Mouse (Mus musculus) CH12.LX (cell line): ENCODE results near the gene Uchl3. TPM values are rescaled to one million over a fixed set of nuclear protein-coding genes. Genes with fewer than 3 reads are reported as not detected.

ENCODE experiments used
- DNase-seq: peaks from one replicate; pipeline ENCODE4 v3.0.0-alpha.2; 2013; ENCODE audit errors: extremely low read depth
- H3K27ac ChIP-seq: 2 replicates; pipeline ENCODE4 v1.5.1; 2012; ENCODE audit warnings: low read depth, mild to moderate bottlenecking, control low read depth, moderate library complexity; ENCODE audit not compliant: insufficient read depth
- H3K27me3 ChIP-seq: replicated peaks from 2 replicates; pipeline ENCODE3; 2012; ENCODE audit warnings: inconsistent platforms
- H3K36me3 ChIP-seq, 2 experiments: replicated peaks in 1 of 2; 2 replicates each; pipeline versions ENCODE3 to v1.6.1; 2012; ENCODE audit warnings: inconsistent platforms in 1 of 2, low read length in 1 of 2, mild to moderate bottlenecking in 1 of 2, mixed read lengths in 1 of 2, moderate library complexity in 1 of 2; ENCODE audit not compliant: control insufficient read depth in 1 of 2, insufficient read depth in 1 of 2
- H3K4me1 ChIP-seq, 2 experiments: 2 replicates each; pipeline ENCODE4 v1.6.1; 2012; ENCODE audit warnings: inconsistent platforms in 1 of 2, moderate library complexity in 1 of 2; ENCODE audit not compliant: insufficient read depth in 2 of 2, control insufficient read depth in 1 of 2
- H3K4me2 ChIP-seq: 2 replicates; pipeline ENCODE4 v1.6.1; 2012; ENCODE audit warnings: low read depth, mild to moderate bottlenecking, control low read depth; ENCODE audit not compliant: poor library complexity, insufficient read depth, severe bottlenecking
- H3K4me3 ChIP-seq, 3 experiments: fragments of 150-350 bp in 1 of 3; sonication (generic) in 1 of 3; replicated peaks in 1 of 3; 2 replicates each; pipeline versions ENCODE3 to v1.5.1; 2011 to 2012; ENCODE audit warnings: low read depth in 2 of 3, low read length in 2 of 3, mild to moderate bottlenecking in 2 of 3, moderate library complexity in 2 of 3, control low read depth in 1 of 3, improper control_type of control experiment in 1 of 3, inconsistent platforms in 1 of 3, mixed read lengths in 1 of 3; ENCODE audit not compliant: poor library complexity in 1 of 3
- H3K79me2 ChIP-seq: replicated peaks from 2 replicates; pipeline ENCODE4 v1.6.1; 2012; ENCODE audit warnings: mild to moderate bottlenecking, moderate library complexity; ENCODE audit not compliant: control insufficient read depth, poor library complexity, insufficient read depth, severe bottlenecking; ENCODE audit errors: extremely low read depth
- H3K9ac ChIP-seq: 2 replicates; pipeline ENCODE4 v1.6.1; 2012; ENCODE audit warnings: low read depth, mild to moderate bottlenecking, control low read depth, moderate library complexity; ENCODE audit not compliant: insufficient read depth
- H3K9me3 ChIP-seq: replicated peaks from 2 replicates; pipeline ENCODE3; 2012; ENCODE audit warnings: low read length, inconsistent platforms, mixed read lengths
- BHLHE40 ChIP-seq: IDR thresholded peaks from 2 replicates; pipeline ENCODE4 v1.6.1; 2011; ENCODE audit warnings: mild to moderate bottlenecking, low read depth, low read length, improper control_type of control experiment
- CHD2 ChIP-seq: IDR thresholded peaks from 2 replicates; pipeline ENCODE4 v1.6.1; 2011; ENCODE audit warnings: low read length, improper control_type of control experiment
- CTCF ChIP-seq, 2 experiments: IDR thresholded peaks in 1 of 2; conservative IDR thresholded peaks in 1 of 2; 2 replicates each; pipeline ENCODE4 v1.5.1; 2011 to 2012; ENCODE audit warnings: low read depth in 2 of 2, low read length in 2 of 2, improper control_type of control experiment in 1 of 2, inconsistent platforms in 1 of 2, mild to moderate bottlenecking in 1 of 2, moderate library complexity in 1 of 2
- E2F4 ChIP-seq: IDR thresholded peaks from 2 replicates; pipeline ENCODE4 v1.6.1; 2011; ENCODE audit warnings: low read depth, low read length, improper control_type of control experiment; ENCODE audit not compliant: insufficient replicate concordance
- ELF1 ChIP-seq: IDR thresholded peaks from 2 replicates; pipeline ENCODE4 v1.6.1; 2014; ENCODE audit warnings: low read depth, mild to moderate bottlenecking, inconsistent platforms, low read length, improper control_type of control experiment
- EP300 ChIP-seq: IDR thresholded peaks from 2 replicates; pipeline ENCODE4 v1.6.1; 2011; ENCODE audit warnings: low read length, improper control_type of control experiment
- ETS1 ChIP-seq: conservative IDR thresholded peaks from 2 replicates; pipeline ENCODE4 v1.6.1; 2012; ENCODE audit warnings: low read depth, mild to moderate bottlenecking, inconsistent platforms, low read length, improper control_type of control experiment, moderate library complexity
- IRF4 ChIP-seq: IDR thresholded peaks from 2 replicates; pipeline ENCODE4 v1.6.1; 2014; ENCODE audit warnings: low read depth, mild to moderate bottlenecking, inconsistent platforms, low read length, improper control_type of control experiment
- JUND ChIP-seq: conservative IDR thresholded peaks from 2 replicates; pipeline ENCODE4 v1.6.1; 2011; ENCODE audit warnings: low read depth, low read length, improper control_type of control experiment
- MAFK ChIP-seq: IDR thresholded peaks from 2 replicates; pipeline ENCODE4 v1.6.1; 2011; ENCODE audit warnings: low read length, improper control_type of control experiment; ENCODE audit not compliant: insufficient replicate concordance
- MAX ChIP-seq: IDR thresholded peaks from 2 replicates; pipeline ENCODE4 v1.6.1; 2011; ENCODE audit warnings: low read length, improper control_type of control experiment
- MXI1 ChIP-seq: IDR thresholded peaks from 2 replicates; pipeline ENCODE4 v1.6.1; 2011; ENCODE audit warnings: mild to moderate bottlenecking, low read depth, low read length, improper control_type of control experiment
- MYC ChIP-seq: IDR thresholded peaks from 2 replicates; pipeline ENCODE4 v1.6.1; 2011; ENCODE audit warnings: low read depth, mild to moderate bottlenecking, improper control_type of control experiment, low read length
- NELFE ChIP-seq: IDR thresholded peaks from 2 replicates; pipeline ENCODE4 v1.6.1; 2011; ENCODE audit warnings: low read depth, low read length, improper control_type of control experiment
- NRF1 ChIP-seq: IDR thresholded peaks from 2 replicates; pipeline ENCODE4 v1.6.1; 2014; ENCODE audit warnings: low read depth, mild to moderate bottlenecking, inconsistent platforms, low read length, improper control_type of control experiment, moderate library complexity
- PAX5 ChIP-seq: IDR thresholded peaks from 2 replicates; pipeline ENCODE4 v1.6.1; 2012; ENCODE audit warnings: low read length, inconsistent platforms, mixed read lengths
- POLR2AphosphoS2 ChIP-seq: IDR thresholded peaks from 2 replicates; pipeline ENCODE4 v1.6.1; 2011; ENCODE audit warnings: low read depth, low read length, improper control_type of control experiment
- RAD21 ChIP-seq: IDR thresholded peaks from 2 replicates; pipeline ENCODE4 v1.6.1; 2011; ENCODE audit warnings: low read depth, mild to moderate bottlenecking, low read length, improper control_type of control experiment, moderate library complexity
- RCOR1 ChIP-seq: conservative IDR thresholded peaks from 2 replicates; pipeline ENCODE4 v1.6.1; 2012; ENCODE audit warnings: low read depth, mild to moderate bottlenecking, inconsistent platforms, low read length, improper control_type of control experiment
- SIN3A ChIP-seq: IDR thresholded peaks from 2 replicates; pipeline ENCODE4 v1.6.1; 2012; ENCODE audit warnings: low read length, improper control_type of control experiment, inconsistent platforms
- SMC3 ChIP-seq: IDR thresholded peaks from 2 replicates; pipeline ENCODE4 v1.6.1; 2011; ENCODE audit warnings: low read depth, low read length, improper control_type of control experiment
- TBP ChIP-seq: conservative IDR thresholded peaks from 2 replicates; pipeline ENCODE4 v1.6.1; 2011; ENCODE audit warnings: low read depth, low read length, improper control_type of control experiment
- USF1 ChIP-seq: IDR thresholded peaks from 2 replicates; pipeline ENCODE4 v1.6.1; 2014; ENCODE audit warnings: low read depth, mild to moderate bottlenecking, inconsistent platforms, low read length, improper control_type of control experiment
- USF2 ChIP-seq: conservative IDR thresholded peaks from 2 replicates; pipeline ENCODE4 v1.6.1; 2011; ENCODE audit warnings: low read depth, low read length, improper control_type of control experiment
- ZC3H11A ChIP-seq: IDR thresholded peaks from 2 replicates; pipeline ENCODE4 v1.6.1; 2012; ENCODE audit warnings: low read depth, mild to moderate bottlenecking, inconsistent platforms, low read length, improper control_type of control experiment
- dilution Hi-C: fragments of 300-500 bp; cut with MboI; formaldehyde crosslinking; loops from 2 replicates; pipeline ENCODE4 v1.14.3; 2020; ENCODE audit warnings: low sequenced_read_pairs; ENCODE audit not compliant: extremely low pct_unique_long_range_greater_than_20kb, extremely low pct_ligation_motif_present
- in situ Hi-C: fragments of 300-500 bp; cut with MboI; formaldehyde crosslinking; loops from 3 replicates; pipeline ENCODE4 v1.14.3; 2019; ENCODE audit warnings: low sequenced_read_pairs, low pct_ligation_motif_present, low pct_unique_long_range_greater_than_20kb, mixed read lengths
- polyA plus RNA-seq: library from polyadenylated mRNA; unstranded; fragments of >175 nt; gene quantifications from 2 replicates; pipeline ENCODE4 v1.2.1, GENCODE M21; 2012; ENCODE audit warnings: low read depth; ENCODE audit not compliant: insufficient read length
- total RNA-seq, 2 experiments: library from RNA; depleted of rRNA; stranded (reverse); fragments of 300-350 nt in 1 of 2; fragments of >200 nt in 1 of 2; gene quantifications; 2 replicates each; pipeline ENCODE4 v1.2.3; 2012 to 2014

Gene Uchl3
- total and polyA plus RNA-seq, 3 experiments, result 101 to 326 (median 169) TPM

DNA sequence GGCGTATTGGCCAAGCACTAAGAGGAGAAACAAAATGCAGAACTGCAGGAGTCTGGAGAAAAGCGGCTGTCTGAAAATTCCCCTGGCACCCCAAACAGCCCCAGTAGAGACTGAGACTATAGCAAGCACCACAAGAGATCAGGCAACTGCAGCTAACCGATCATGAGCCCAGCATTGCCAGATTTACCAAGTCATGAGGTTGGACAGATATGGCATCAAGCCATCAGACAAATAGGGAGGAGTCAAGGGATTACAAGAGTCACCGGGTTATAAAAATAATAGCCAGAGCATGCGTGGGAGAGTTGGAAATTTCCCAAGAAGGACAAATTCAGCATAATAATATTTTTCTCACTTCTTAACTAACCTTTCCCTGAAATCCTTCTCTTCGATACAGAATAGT is 1.2 kb upstream of the Uchl3 start:
- Histone ChIP-seq H3K9ac (no peak overlapping the region), H3K4me2 (no peak overlapping the region), H3K36me3 (no peaks in the 10 kb centered on the region), H3K9me3 (no peaks in the 10 kb centered on the region), H3K79me2 (peaks cover 15% of the 10 kb centered on the region), H3K27me3 (no peaks in the 10 kb centered on the region), H3K27ac (no peak overlapping the region), H3K4me3 (no peak overlapping the region), H3K4me1 (peaks cover 3 to 26% of the 10 kb centered on the region in 2 experiments; a peak in 2 of 4 replicates)
- in situ Hi-C loops (no loop called here), dilution Hi-C loops (no loop called here)
- TF ChIP-seq CHD2, result no peak
- TF ChIP-seq ELF1, result no peak
- no peak for TF ChIP-seq POLR2AphosphoS2
- TF ChIP-seq NRF1, result no peak
- TF ChIP-seq E2F4, result no peak
- TF ChIP-seq TBP, result no peak
- TF ChIP-seq ZC3H11A, result no peak
- DNase-seq, result no peak

DNA sequence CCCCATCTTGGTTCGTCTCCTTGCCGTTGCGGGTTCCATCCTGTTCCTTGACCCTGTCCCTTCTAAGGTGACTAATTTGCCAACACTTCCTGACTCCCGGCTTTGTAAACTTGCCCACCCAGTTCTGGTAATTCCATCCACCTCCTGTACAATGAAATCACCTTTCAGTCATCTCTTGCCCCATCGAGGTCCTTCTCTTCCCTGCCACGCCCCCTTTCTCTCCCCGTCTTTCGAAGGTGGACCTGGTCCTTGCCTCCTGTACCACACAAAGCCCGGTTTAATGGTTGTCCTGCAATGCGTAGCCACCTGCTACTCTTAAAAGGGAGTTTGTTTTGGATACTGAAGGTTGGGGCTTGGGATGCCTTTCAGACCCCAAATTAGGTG is 751 bp downstream of the Uchl3 start:
- peak overlapping the region; percentile 65 for H3K4me2 ChIP-seq
- peak overlapping the region; percentile 48 for H3K9ac ChIP-seq
- peak overlapping the region; percentile 78 to 82 (median 79) for H3K4me3 ChIP-seq
- no peak for DNase-seq
- no peaks in the 10 kb centered on the region for H3K27me3 ChIP-seq
- dilution Hi-C loops (no loop called here), in situ Hi-C loops (no loop called here)
- no peaks in the 10 kb centered on the region for H3K9me3 ChIP-seq
- no peak overlapping the region for H3K27ac ChIP-seq
- H3K4me1 ChIP-seq, result peaks cover 3 to 41% of the 10 kb centered on the region in 2 experiments; a peak in 2 of 4 replicates
- peaks cover 15% of the 10 kb centered on the region for H3K79me2 ChIP-seq
- no peak for TF ChIP-seq USF1
- 0 out of 2 replicates have a peak, but pooled peaks have one; percentile 7 for TF ChIP-seq MXI1
- no peak for TF ChIP-seq NRF1
- no peak for TF ChIP-seq EP300
- peak; percentile 30; the same call in 1 of the 2 replicates for TF ChIP-seq SIN3A
- H3K36me3 ChIP-seq, result peaks cover 0 to 11% of the 10 kb centered on the region in 2 experiments

DNA sequence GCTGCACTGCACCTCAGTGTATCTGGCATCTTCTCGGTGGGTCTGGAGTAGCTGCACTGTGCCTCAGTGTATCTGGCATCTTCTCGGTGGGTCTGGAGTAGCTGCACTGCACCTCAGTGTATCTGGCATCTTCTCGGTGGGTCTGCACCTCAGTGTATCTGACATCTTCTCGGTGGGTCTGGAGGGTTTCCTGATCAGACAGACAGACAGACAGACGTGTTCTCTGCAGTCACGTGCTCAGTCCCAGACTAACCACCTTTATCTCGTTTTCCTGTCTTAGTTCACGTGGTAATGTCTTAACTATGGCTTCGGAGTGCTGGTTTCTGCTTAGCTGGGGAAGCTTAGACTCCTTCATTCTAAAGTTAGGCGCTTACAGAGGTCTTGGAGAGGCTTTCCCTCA is 2.5 kb downstream of the Uchl3 start:
- peaks cover 0 to 24% of the 10 kb centered on the region in 2 experiments for H3K36me3 ChIP-seq
- H3K27me3 ChIP-seq, result no peaks in the 10 kb centered on the region
- peaks cover 15% of the 10 kb centered on the region for H3K79me2 ChIP-seq
- H3K4me1 ChIP-seq, result peaks cover 6 to 47% of the 10 kb centered on the region in 2 experiments; a peak in 2 of 4 replicates
- dilution Hi-C loops (no loop called here), in situ Hi-C loops (no loop called here)
- H3K4me2 ChIP-seq, result peak overlapping the region; percentile 78
- peak overlapping the region; percentile 38; the same call in 1 of the 2 replicates for H3K27ac ChIP-seq
- H3K9me3 ChIP-seq, result no peaks in the 10 kb centered on the region
- H3K9ac ChIP-seq, result 0 out of 2 replicates have a peak overlapping the region, but pooled peaks have one; percentile 28
- peak overlapping the region; percentile 16 to 82 (median 28) for H3K4me3 ChIP-seq
- peak; percentile 93 for DNase-seq
- TF ChIP-seq ETS1 (peak; percentile 76), USF2 (peak; percentile 88), NELFE (peak; percentile 39; the same call in 1 of the 2 replicates), RCOR1 (peak; percentile 78; the same call in 1 of the 2 replicates), BHLHE40 (peak; percentile 99), E2F4 (no peak), JUND (no peak), NRF1 (peak; percentile 42; the same call in 1 of the 2 replicates), SIN3A (peak; percentile 98), IRF4 (0 out of 2 replicates have a peak, but pooled peaks have one; percentile 48), RAD21 (no peak), CTCF (conservative IDR thresholded peaks at IDR 0.05 in 1 of 2, IDR thresholded peaks at IDR 0.05 in 1 of 2; ENCODE audit: low read depth in 2 of 2, low read length in 2 of 2) (no peak), PAX5 (no peak), USF1 (peak; percentile 84), EP300 (peak; percentile 56), ELF1 (peak; percentile 75), SMC3 (no peak), MAFK (0 out of 2 replicates have a peak, but pooled peaks have one; percentile 9), MYC (peak; percentile 89), MAX (peak; percentile 99)
